Mouse (Mus musculus) inflammation-experienced regulatory T-cells, adult 6 months (primary cell): ENCODE data around the gene Emilin2. TPM values are rescaled to one million over a fixed set of nuclear protein-coding genes. Genes with fewer than 3 reads are reported as not detected.

Experiments used
- ATAC-seq: one replicate; pipeline ENCODE4 v1.8.0; 2017
- polyA plus RNA-seq, 3 experiments: library from polyadenylated mRNA; unstranded; fragments of 100-300 nt; shearing (Covaris generic); gene quantifications; one replicate each; pipeline ENCODE4 v1.2.1; 2017

The Emilin2 gene
- polyA plus RNA-seq, 3 experiments from 2014 or later: 0.08 to 0.21 (median 0.15) TPM

GRCm38 (mm10) chr17:71263136-71263535 lies 48.6 kb downstream of the Emilin2 start:
- ATAC-seq: no peak

GRCm38 (mm10) chr17:71260658-71261057 lies 51.1 kb downstream of the Emilin2 start:
- no peak for ATAC-seq

- ATAC-seq: no peak
Observed at GRCm38 (mm10) chr17:71259727-71260126, 52.1 kb downstream of the Emilin2 start.

- no peak for ATAC-seq
Observed at GRCm38 (mm10) chr17:71256806-71257536, 54.8 kb downstream of the Emilin2 start.

- no peak for ATAC-seq
Observed at GRCm38 (mm10) chr17:71256068-71256615, 55.6 kb downstream of the Emilin2 start.

GRCm38 (mm10) chr17:71254736-71255135 lies 57.0 kb downstream of the Emilin2 start:
- no peak for ATAC-seq

GRCm38 (mm10) chr17:71254106-71254505 lies 57.7 kb downstream of the Emilin2 start:
- no peak for ATAC-seq

GRCm38 (mm10) chr17:71253391-71253790 lies 58.4 kb downstream of the Emilin2 start:
- ATAC-seq: no peak

GRCm38 (mm10) chr17:71252101-71252500 lies 59.7 kb downstream of the Emilin2 start:
- no peak for ATAC-seq

GRCm38 (mm10) chr17:71251601-71252001 lies 60.2 kb downstream of the Emilin2 start:
- ATAC-seq: no peak

GRCm38 (mm10) chr17:71250819-71251600 lies 60.8 kb downstream of the Emilin2 start:
- ATAC-seq: no peak

GRCm38 (mm10) chr17:71250046-71250445 lies 61.7 kb downstream of the Emilin2 start:
- no peak for ATAC-seq

- ATAC-seq: no peak
Observed at GRCm38 (mm10) chr17:71248963-71249362, 62.8 kb downstream of the Emilin2 start.

- no peak for ATAC-seq
Observed at GRCm38 (mm10) chr17:71246022-71246421, 65.8 kb downstream of the Emilin2 start.

GRCm38 (mm10) chr17:71245133-71245532 lies 66.6 kb downstream of the Emilin2 start:
- no peak for ATAC-seq

GRCm38 (mm10) chr17:71242666-71243065 lies 69.1 kb downstream of the Emilin2 start:
- ATAC-seq: no peak

GRCm38 (mm10) chr17:71240811-71241210 lies 71.0 kb downstream of the Emilin2 start:
- no peak for ATAC-seq

GRCm38 (mm10) chr17:71238494-71238893 lies 73.3 kb downstream of the Emilin2 start:
- no peak for ATAC-seq

GRCm38 (mm10) chr17:71235229-71235958 lies 76.4 kb downstream of the Emilin2 start:
- no peak for ATAC-seq

- ATAC-seq: no peak
Observed at GRCm38 (mm10) chr17:71234041-71234594, 77.7 kb downstream of the Emilin2 start.

- ATAC-seq: no peak
Observed at GRCm38 (mm10) chr17:71233210-71233609, 78.6 kb downstream of the Emilin2 start.

- no peak for ATAC-seq
Observed at GRCm38 (mm10) chr17:71231998-71232397, 79.8 kb downstream of the Emilin2 start.
